Mouse (Mus musculus): ENCODE data around the gene Mob3a. TPM values are rescaled to one million over a fixed set of nuclear protein-coding genes. Genes with fewer than 3 reads are reported as not detected.
"Not testable (repeated sequence)": the region's sequence is repeated elsewhere in the genome, so short reads cannot be mapped to it uniquely, and the experiment has no call there.

The Mob3a gene
- polyA plus RNA-seq, 1 experiment = 34.2 TPM

DNA sequence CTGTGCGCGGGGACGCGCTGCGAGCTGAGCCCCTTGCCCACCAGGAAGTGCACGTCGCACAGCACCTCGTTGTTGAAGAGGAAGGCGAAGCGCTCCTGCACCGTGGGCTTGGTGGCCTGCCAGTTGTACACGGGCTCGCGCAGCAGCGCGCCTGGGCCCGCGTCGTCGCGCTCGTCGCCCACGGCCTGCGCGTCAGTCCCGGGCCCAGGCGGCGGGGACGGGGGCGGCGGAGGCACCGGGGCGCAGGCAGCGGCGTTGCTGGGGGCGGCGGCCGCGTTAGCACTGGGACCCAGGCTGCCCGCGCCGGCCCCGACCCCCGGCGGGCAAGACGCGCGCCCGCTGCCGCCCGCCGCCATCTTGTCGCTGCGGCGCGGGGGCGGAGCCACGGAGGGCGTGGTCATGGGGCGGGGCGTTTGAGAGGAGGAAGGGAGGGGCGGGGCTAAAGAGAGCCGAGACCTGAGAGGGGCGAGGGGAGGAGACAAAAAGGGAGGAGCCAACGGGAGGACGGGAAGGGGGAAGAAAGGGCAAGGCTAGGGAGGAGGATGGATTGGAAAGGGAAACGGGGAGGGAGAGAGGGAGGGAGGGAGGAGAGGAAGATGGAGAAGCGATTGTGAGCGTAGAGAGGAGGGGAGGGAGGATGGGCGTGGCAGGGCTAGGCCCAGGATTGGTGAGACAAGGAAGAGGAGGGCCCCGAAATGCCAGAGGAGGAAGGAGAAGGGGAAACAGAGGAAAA, 45.5 kb downstream of the Mob3a start:
- H3K36me3 ChIP-seq (ENCODE audit: control insufficient read depth, insufficient read depth) = no peaks in the 10 kb centered on the region
- peaks cover 7% of the 10 kb centered on the region for H3K79me3 ChIP-seq (ENCODE audit: low read depth)
- H3K27me3 ChIP-seq (ENCODE audit: control insufficient read depth, insufficient read depth, insufficient read length) = no peaks in the 10 kb centered on the region
- peak overlapping the region; percentile 89 for H3K4me3 ChIP-seq (ENCODE audit: insufficient read depth, poor library complexity, severe bottlenecking)
- TF ChIP-seq FOSL1 (IDR thresholded peaks at IDR 0.05; ENCODE audit: insufficient read depth, low read length, poor library complexity, severe bottlenecking) = no peak
- TF ChIP-seq MYOD1 (IDR thresholded peaks at IDR 0.05; ENCODE audit: control insufficient read depth, insufficient read length, low read depth) = no peak
- TF ChIP-seq MAX (IDR thresholded peaks at IDR 0.05) = peak; percentile 35
- peak overlapping the region; percentile 100 for H3ac ChIP-seq (ENCODE audit: control insufficient read depth, insufficient read length, low read depth)
- H3K79me2 ChIP-seq (ENCODE audit: control insufficient read depth, insufficient read depth) = peaks cover 40% of the 10 kb centered on the region

DNA sequence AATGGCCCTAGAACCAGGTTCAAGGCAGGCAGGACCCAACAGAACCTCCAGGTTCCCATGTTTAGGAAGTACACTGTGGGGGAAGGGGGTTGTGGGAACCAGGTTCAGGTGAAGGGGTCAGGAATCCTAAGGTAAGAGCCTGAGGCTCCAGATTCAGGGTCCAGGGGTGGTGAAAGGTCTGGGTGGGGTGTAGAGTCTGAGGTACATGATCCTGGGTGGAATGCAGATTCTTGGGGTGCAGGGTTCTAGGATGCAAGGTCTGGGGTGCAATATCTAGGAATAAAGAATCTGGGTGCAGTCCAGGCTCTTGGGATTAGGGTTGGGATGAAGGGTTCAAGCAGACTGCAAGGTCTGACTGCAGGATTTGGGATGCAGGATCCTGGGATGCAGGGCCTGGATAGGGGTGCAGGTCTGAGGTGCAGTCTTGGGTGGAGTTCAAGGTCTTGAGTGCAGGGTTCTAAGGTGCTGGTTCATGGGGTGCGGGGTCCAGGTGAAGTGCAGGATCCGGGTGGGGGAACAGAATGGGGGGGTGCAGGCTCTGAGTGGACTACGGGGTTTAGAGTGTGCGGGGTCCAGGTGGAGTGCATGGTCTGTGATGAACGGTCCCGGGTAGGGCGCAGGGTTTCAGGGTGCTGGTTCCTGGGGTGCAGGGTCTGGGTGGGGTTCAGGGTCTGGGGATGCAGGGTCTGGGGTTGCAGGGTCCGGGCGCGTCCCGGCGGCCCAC, 46.2 kb downstream of the Mob3a start:
- TF ChIP-seq USF1 (IDR thresholded peaks at IDR 0.05; ENCODE audit: low read depth) (no peak), MYOD1 (IDR thresholded peaks at IDR 0.05; ENCODE audit: control insufficient read depth, insufficient read length, low read depth) (no peak), MAX (IDR thresholded peaks at IDR 0.05) (no peak), FOSL1 (IDR thresholded peaks at IDR 0.05; ENCODE audit: insufficient read depth, low read length, poor library complexity, severe bottlenecking) (no peak), CTCF (IDR thresholded peaks at IDR 0.05; ENCODE audit: control insufficient read depth, insufficient read depth, insufficient read length) (no peak), MYOG (IDR thresholded peaks at IDR 0.05; ENCODE audit: control insufficient read depth, extremely low read depth, insufficient read length) (no peak), CEBPB (IDR thresholded peaks at IDR 0.05; ENCODE audit: low read depth) (no peak)
- H3K36me3 ChIP-seq (ENCODE audit: control insufficient read depth, insufficient read depth) = no peaks in the 10 kb centered on the region
- peaks cover 40% of the 10 kb centered on the region for H3K79me2 ChIP-seq (ENCODE audit: control insufficient read depth, insufficient read depth)
- H3K79me3 ChIP-seq (ENCODE audit: low read depth) = peaks cover 7% of the 10 kb centered on the region
- H3K27me3 ChIP-seq (ENCODE audit: control insufficient read depth, insufficient read depth, insufficient read length) = no peaks in the 10 kb centered on the region
- H3K4me3 ChIP-seq (ENCODE audit: insufficient read depth, poor library complexity, severe bottlenecking) = peak overlapping the region; percentile 89
- H3ac ChIP-seq (ENCODE audit: control insufficient read depth, insufficient read length, low read depth) = peak overlapping the region; percentile 100

DNA sequence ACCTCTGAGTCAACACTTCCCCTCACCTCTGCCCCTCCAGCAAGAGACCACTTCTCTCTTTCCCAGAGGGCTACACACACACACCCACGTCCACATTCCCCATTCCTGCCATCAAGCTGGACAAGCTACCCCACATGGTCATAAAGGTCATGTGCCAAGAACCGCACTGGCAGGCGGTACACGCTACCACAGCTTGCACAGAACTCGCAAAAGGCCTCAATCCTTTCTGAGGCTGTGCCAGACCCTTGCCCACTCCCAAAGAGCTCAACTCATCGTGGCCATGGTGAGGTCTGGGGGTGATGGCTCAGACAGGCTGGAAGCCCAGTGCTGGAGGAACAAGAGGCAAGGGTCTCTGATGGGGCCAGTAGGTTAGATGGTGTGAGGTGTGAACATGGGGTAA, 46.9 kb downstream of the Mob3a start:
- no peaks in the 10 kb centered on the region for H3K27me3 ChIP-seq (ENCODE audit: control insufficient read depth, insufficient read depth, insufficient read length)
- H3K79me2 ChIP-seq (ENCODE audit: control insufficient read depth, insufficient read depth) = peaks cover 40% of the 10 kb centered on the region
- no peaks in the 10 kb centered on the region for H3K36me3 ChIP-seq (ENCODE audit: control insufficient read depth, insufficient read depth)
- peaks cover 7% of the 10 kb centered on the region for H3K79me3 ChIP-seq (ENCODE audit: low read depth)
- TF ChIP-seq USF1 (IDR thresholded peaks at IDR 0.05; ENCODE audit: low read depth) = no peak
- TF ChIP-seq CEBPB (IDR thresholded peaks at IDR 0.05; ENCODE audit: low read depth) = no peak
- no peak for TF ChIP-seq MYOD1 (IDR thresholded peaks at IDR 0.05; ENCODE audit: control insufficient read depth, insufficient read length, low read depth)
- TF ChIP-seq CTCF (IDR thresholded peaks at IDR 0.05; ENCODE audit: control insufficient read depth, insufficient read depth, insufficient read length) = no peak
- no peak for TF ChIP-seq FOSL1 (IDR thresholded peaks at IDR 0.05; ENCODE audit: insufficient read depth, low read length, poor library complexity, severe bottlenecking)
- TF ChIP-seq MAX (IDR thresholded peaks at IDR 0.05) = no peak
- no peak for TF ChIP-seq MYOG (IDR thresholded peaks at IDR 0.05; ENCODE audit: control insufficient read depth, extremely low read depth, insufficient read length)
- H3K4me3 ChIP-seq (ENCODE audit: insufficient read depth, poor library complexity, severe bottlenecking) = no peak overlapping the region
- H3ac ChIP-seq (ENCODE audit: control insufficient read depth, insufficient read length, low read depth) = no peak overlapping the region

DNA sequence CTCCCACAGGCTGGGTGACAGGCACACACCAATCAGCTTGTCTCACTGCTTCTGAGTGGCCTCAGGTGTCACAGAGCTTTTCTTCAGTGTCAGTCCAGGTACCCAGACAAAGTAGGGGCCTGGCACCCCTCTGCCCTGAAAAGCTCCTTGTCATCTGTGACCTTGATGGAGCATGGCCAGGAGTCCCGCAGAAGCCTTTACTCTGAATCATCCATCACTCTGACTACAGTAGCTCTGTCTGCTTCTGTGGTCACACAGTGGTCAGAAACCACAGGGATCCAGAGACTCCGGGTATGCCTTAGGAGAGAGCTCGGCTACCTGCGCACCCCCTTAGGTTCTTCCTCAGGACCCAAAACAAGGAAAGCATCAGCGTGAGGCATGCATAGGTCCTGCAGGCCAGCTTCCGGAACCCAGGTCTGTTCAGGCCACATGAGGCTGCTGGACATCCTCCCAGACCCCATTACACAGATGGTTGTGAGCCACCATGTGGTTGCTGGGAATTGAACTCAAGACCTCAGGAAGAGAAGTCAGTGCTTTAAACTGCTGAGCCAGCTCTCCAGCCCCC, 48.5 kb downstream of the Mob3a start:
- H3K4me3 ChIP-seq (ENCODE audit: insufficient read depth, poor library complexity, severe bottlenecking) = no peak overlapping the region
- no peaks in the 10 kb centered on the region for H3K36me3 ChIP-seq (ENCODE audit: control insufficient read depth, insufficient read depth)
- TF ChIP-seq MAX (IDR thresholded peaks at IDR 0.05) (peak; percentile 33), FOSL1 (IDR thresholded peaks at IDR 0.05; ENCODE audit: insufficient read depth, low read length, poor library complexity, severe bottlenecking) (no peak), USF1 (IDR thresholded peaks at IDR 0.05; ENCODE audit: low read depth) (no peak), MYOD1 (IDR thresholded peaks at IDR 0.05; ENCODE audit: control insufficient read depth, insufficient read length, low read depth) (no peak), CEBPB (IDR thresholded peaks at IDR 0.05; ENCODE audit: low read depth) (no peak)
- H3K79me3 ChIP-seq (ENCODE audit: low read depth) = peaks cover 7% of the 10 kb centered on the region
- H3K27me3 ChIP-seq (ENCODE audit: control insufficient read depth, insufficient read depth, insufficient read length) = no peaks in the 10 kb centered on the region
- H3K79me2 ChIP-seq (ENCODE audit: control insufficient read depth, insufficient read depth) = peaks cover 40% of the 10 kb centered on the region
- no peak overlapping the region for H3ac ChIP-seq (ENCODE audit: control insufficient read depth, insufficient read length, low read depth)

DNA sequence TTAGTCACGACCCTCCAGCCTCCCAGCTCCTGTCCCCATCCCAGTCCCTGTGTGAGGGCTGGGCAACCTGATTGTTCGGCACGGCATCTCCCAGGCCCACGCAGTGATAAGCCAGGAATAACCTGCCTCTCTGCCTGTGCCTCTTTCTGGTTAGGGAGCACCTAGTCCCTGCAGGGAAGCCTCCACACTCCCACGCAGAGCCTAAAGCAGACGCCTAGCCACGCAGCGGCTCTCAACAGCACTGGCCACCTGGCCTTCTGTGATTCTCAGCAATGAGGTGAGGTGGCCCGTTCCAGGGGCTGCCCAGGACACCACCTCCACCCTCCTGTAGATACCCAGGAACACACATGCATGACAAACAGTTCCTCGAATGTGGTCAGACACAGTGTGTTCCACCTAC, 51.4 kb downstream of the Mob3a start:
- Histone ChIP-seq H3ac (ENCODE audit: control insufficient read depth, insufficient read length, low read depth) (no peak overlapping the region), H3K79me2 (ENCODE audit: control insufficient read depth, insufficient read depth) (peaks cover 33% of the 10 kb centered on the region), H3K36me3 (ENCODE audit: control insufficient read depth, insufficient read depth) (peaks cover 6% of the 10 kb centered on the region), H3K27me3 (ENCODE audit: control insufficient read depth, insufficient read depth, insufficient read length) (no peaks in the 10 kb centered on the region), H3K4me3 (ENCODE audit: insufficient read depth, poor library complexity, severe bottlenecking) (no peak overlapping the region), H3K79me3 (ENCODE audit: low read depth) (peaks cover 3% of the 10 kb centered on the region)
- TF ChIP-seq CEBPB (IDR thresholded peaks at IDR 0.05; ENCODE audit: low read depth) (no peak), USF1 (IDR thresholded peaks at IDR 0.05; ENCODE audit: low read depth) (no peak), MAX (IDR thresholded peaks at IDR 0.05) (no peak), MYOD1 (IDR thresholded peaks at IDR 0.05; ENCODE audit: control insufficient read depth, insufficient read length, low read depth) (no peak), CTCF (IDR thresholded peaks at IDR 0.05; ENCODE audit: control insufficient read depth, insufficient read depth, insufficient read length) (no peak), FOSL1 (IDR thresholded peaks at IDR 0.05; ENCODE audit: insufficient read depth, low read length, poor library complexity, severe bottlenecking) (no peak), MYOG (IDR thresholded peaks at IDR 0.05; ENCODE audit: control insufficient read depth, extremely low read depth, insufficient read length) (no peak)

DNA sequence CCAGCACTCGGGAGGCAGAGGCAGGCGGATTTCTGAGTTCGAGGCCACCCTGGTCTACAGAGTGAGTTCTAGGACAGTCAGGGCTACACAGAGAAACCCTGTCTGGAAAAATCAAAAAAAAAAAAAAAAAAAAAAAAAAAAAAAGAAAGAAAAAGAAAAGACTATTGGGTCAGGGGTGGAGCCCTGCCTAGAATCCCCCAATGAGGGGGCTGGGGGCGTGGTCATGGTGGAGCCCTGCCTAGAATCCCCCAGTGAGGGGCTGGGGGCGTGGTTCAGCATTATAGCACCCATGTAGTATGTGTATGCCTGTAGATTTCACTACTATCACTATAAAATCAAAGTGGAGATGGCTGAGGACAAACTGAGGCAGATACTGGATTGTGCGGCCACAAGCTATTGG, 51.9 kb downstream of the Mob3a start:
- not testable (repeated sequence) for H3K36me3 ChIP-seq (ENCODE audit: control insufficient read depth, insufficient read depth); H3K79me3 ChIP-seq (ENCODE audit: low read depth); H3K4me3 ChIP-seq (ENCODE audit: insufficient read depth, poor library complexity, severe bottlenecking); H3ac ChIP-seq (ENCODE audit: control insufficient read depth, insufficient read length, low read depth); H3K27me3 ChIP-seq (ENCODE audit: control insufficient read depth, insufficient read depth, insufficient read length)
- peaks cover 29% of the 10 kb centered on the region for H3K79me2 ChIP-seq (ENCODE audit: control insufficient read depth, insufficient read depth)

Data from C2C12 (cell line).